Mouse (Mus musculus) neural tube, postnatal 0 days (tissue): ENCODE results near the gene Tada3. TPM values are rescaled to one million over a fixed set of nuclear protein-coding genes. Genes with fewer than 3 reads are reported as not detected.

ENCODE experiments used
- microRNA-seq: library from miRNA; unstranded; fragments of <30 nt; microRNA quantifications from one replicate; pipeline ENCODE4, GENCODE M21; 2016
- polyA plus RNA-seq: library from polyadenylated mRNA; unstranded; fragments of >200 nt; fragmentation: Nextera tagmentation; extraction: Ambion mirVana; gene quantifications from 2 replicates; pipeline ENCODE4 v1.2.1, GENCODE M21; 2015

Tada3 gene
- 58.7 and 61.9 TPM in 2 replicates for polyA plus RNA-seq

GRCm38 (mm10) chr6:113377496-113378385, at the start of gene Tada3, which contains the start of gene Arpc4:
TSS of gene Tada3 (minus strand) at chr6:113377883.
TSS of gene Arpc4 (plus strand) at chr6:113378115.

GRCm38 (mm10) chr6:113419199-113419587, 41.5 kb upstream of the Tada3 start, which contains the start of gene Rpusd3:
TSS of gene Rpusd3 (minus strand) at chr6:113419340.

GRCm38 (mm10) chr6:113388960-113389359, 11.3 kb upstream of the Tada3 start, which contains the start of gene Ttll3:
TSS of gene Ttll3 (plus strand) at chr6:113389260.

GRCm38 (mm10) chr6:113343177-113344092, 34.2 kb downstream of the Tada3 start, which contains the start of gene Camk1:
TSS of gene Camk1 (minus strand) at chr6:113343984.

GRCm38 (mm10) chr6:113326533-113327315, 51.0 kb downstream of the Tada3 start, which contains the start of gene Ogg1:
TSS of gene Ogg1 (plus strand) at chr6:113326972.

Small RNAs within 50 kb of the gene (microRNA-seq; reads per million reads assigned to microRNA genes)
- gene Gm24387: not detected

Other genes with a start within 250 kb of the Tada3 start
- 47.2 and 49.8 TPM in 2 replicates for gene Lhfpl4, start 182.5 kb downstream of the Tada3 start, polyA plus RNA-seq
- 26.7 and 30.6 TPM in 2 replicates for gene Mtmr14, start 140.0 kb downstream of the Tada3 start, polyA plus RNA-seq
- 3.0 and 3.6 TPM in 2 replicates for gene Cpne9, start 95.6 kb downstream of the Tada3 start, polyA plus RNA-seq
- gene Brpf1, start 70.7 kb downstream of the Tada3 start, polyA plus RNA-seq: 8.7 and 9.2 TPM in 2 replicates
- gene Ogg1, start 50.9 kb downstream of the Tada3 start, polyA plus RNA-seq: 7.6 and 9.9 TPM in 2 replicates
- 129 and 135 TPM in 2 replicates for gene Camk1, start 33.9 kb downstream of the Tada3 start, polyA plus RNA-seq
- gene Arpc4, start 232 bp upstream of the Tada3 start, polyA plus RNA-seq: 448 and 455 TPM in 2 replicates
- gene Ttll3, start 11.4 kb upstream of the Tada3 start, polyA plus RNA-seq: 9.1 and 10.6 TPM in 2 replicates
- gene Rpusd3, start 41.5 kb upstream of the Tada3 start, polyA plus RNA-seq: 24.3 and 25.1 TPM in 2 replicates
- 0.17 and 0.70 TPM in 2 replicates for gene Cidec, start 57.9 kb upstream of the Tada3 start, polyA plus RNA-seq
- gene Jagn1, start 64.7 kb upstream of the Tada3 start, polyA plus RNA-seq: 100 and 112 TPM in 2 replicates
- gene Il17re, start 80.6 kb upstream of the Tada3 start, polyA plus RNA-seq: 0.50 and 0.71 TPM in 2 replicates
- 7.8 and 8.7 TPM in 2 replicates for gene Il17rc, start 93.5 kb upstream of the Tada3 start, polyA plus RNA-seq
- 75.1 and 83.7 TPM in 2 replicates for gene Creld1, start 105.4 kb upstream of the Tada3 start, polyA plus RNA-seq
- gene Prrt3, start 124.0 kb upstream of the Tada3 start, polyA plus RNA-seq: 12.6 and 14.9 TPM in 2 replicates
- 116 and 117 TPM in 2 replicates for gene Emc3, start 153.8 kb upstream of the Tada3 start, polyA plus RNA-seq
- 0.81 and 1.0 TPM in 2 replicates for gene Fancd2, start 153.8 kb upstream of the Tada3 start, polyA plus RNA-seq
- gene Fancd2os, start 222.8 kb upstream of the Tada3 start, polyA plus RNA-seq: 0.25 TPM in 2 replicates
- gene Brk1, start 226.9 kb upstream of the Tada3 start, polyA plus RNA-seq: 288 and 295 TPM in 2 replicates
- gene Vhl, start 246.1 kb upstream of the Tada3 start, polyA plus RNA-seq: 66.9 and 69.9 TPM in 2 replicates